Mouse (Mus musculus): ENCODE data around the gene Stra6l. TPM values are rescaled to one million over a fixed set of nuclear protein-coding genes. Genes with fewer than 3 reads are reported as not detected.

Gene Stra6l
- polyA plus RNA-seq, 1 experiment from 2014 or later = 0.11 TPM

GRCm38 (mm10) chr4:45896425-45897081 is 48.1 kb downstream of the Stra6l start:
- WGBS = 10% methylated on average over 16 of the region's 16 CpGs
- H3K27me3 ChIP-seq (ENCODE audit: control insufficient read depth, insufficient read depth, low read length) = no peaks in the 10 kb centered on the region; the same call in 1 of the 2 replicates
- no peak for ATAC-seq (ENCODE audit: insufficient number of reproducible peaks, insufficient read depth, low FRiP score, low read depth)
- no peak overlapping the region for H3K9ac ChIP-seq (ENCODE audit: low read length)
- no peak overlapping the region for H3K27ac ChIP-seq (replicated peaks in 1 of 2; ENCODE audit: control insufficient read depth in 1 of 2, insufficient read depth in 1 of 2, low read depth in 2 of 2, low read length in 2 of 2)
- no peaks in the 10 kb centered on the region for H3K36me3 ChIP-seq (ENCODE audit: control insufficient read depth, insufficient read depth, low read length)
- no peaks in the 10 kb centered on the region; a peak in 1 of 4 replicates for H3K4me1 ChIP-seq (ENCODE audit: control insufficient read depth in 2 of 2, insufficient read depth in 2 of 2, low read length in 2 of 2)
- no peak overlapping the region for H3K4me2 ChIP-seq (ENCODE audit: low read length)
- H3K4me3 ChIP-seq (ENCODE audit: control insufficient read depth in 1 of 2, insufficient read depth in 1 of 2, low read depth in 1 of 2, low read length in 2 of 2) = no peak overlapping the region
- H3K9me3 ChIP-seq (ENCODE audit: control insufficient read depth, low read length) = no peaks in the 10 kb centered on the region

- H3K4me2 ChIP-seq (ENCODE audit: low read length) = no peak overlapping the region
- H3K27me3 ChIP-seq (ENCODE audit: control insufficient read depth, insufficient read depth, low read length) = no peaks in the 10 kb centered on the region; the same call in 1 of the 2 replicates
- ATAC-seq (ENCODE audit: insufficient number of reproducible peaks, insufficient read depth, low FRiP score, low read depth) = no peak
- H3K36me3 ChIP-seq (ENCODE audit: control insufficient read depth, insufficient read depth, low read length) = no peaks in the 10 kb centered on the region
- 53% methylated on average over 5 of the region's 5 CpGs for WGBS
- H3K4me1 ChIP-seq (ENCODE audit: control insufficient read depth in 2 of 2, insufficient read depth in 2 of 2, low read length in 2 of 2) = no peaks in the 10 kb centered on the region; a peak in 1 of 4 replicates
- no peak overlapping the region for H3K4me3 ChIP-seq (ENCODE audit: control insufficient read depth in 1 of 2, insufficient read depth in 1 of 2, low read depth in 1 of 2, low read length in 2 of 2)
- no peaks in the 10 kb centered on the region for H3K9me3 ChIP-seq (ENCODE audit: control insufficient read depth, low read length)
- no peak overlapping the region for H3K27ac ChIP-seq (replicated peaks in 1 of 2; ENCODE audit: control insufficient read depth in 1 of 2, insufficient read depth in 1 of 2, low read depth in 2 of 2, low read length in 2 of 2)
- H3K9ac ChIP-seq (ENCODE audit: low read length) = no peak overlapping the region
Observed at GRCm38 (mm10) chr4:45898413-45898812, 49.9 kb downstream of the Stra6l start.

GRCm38 (mm10) chr4:45909256-45909655 is 60.8 kb downstream of the Stra6l start:
- Histone ChIP-seq H3K27me3 (ENCODE audit: control insufficient read depth, insufficient read depth, low read length) (no peaks in the 10 kb centered on the region), H3K4me3 (ENCODE audit: control insufficient read depth in 1 of 2, insufficient read depth in 1 of 2, low read depth in 1 of 2, low read length in 2 of 2) (no peak overlapping the region), H3K27ac (replicated peaks in 1 of 2; ENCODE audit: control insufficient read depth in 1 of 2, insufficient read depth in 1 of 2, low read depth in 2 of 2, low read length in 2 of 2) (no peak overlapping the region), H3K36me3 (ENCODE audit: control insufficient read depth, insufficient read depth, low read length) (no peaks in the 10 kb centered on the region), H3K4me2 (ENCODE audit: low read length) (no peak overlapping the region), H3K4me1 (ENCODE audit: control insufficient read depth in 2 of 2, insufficient read depth in 2 of 2, low read length in 2 of 2) (no peaks in the 10 kb centered on the region), H3K9me3 (ENCODE audit: control insufficient read depth, low read length) (no peaks in the 10 kb centered on the region), H3K9ac (ENCODE audit: low read length) (no peak overlapping the region)
- WGBS = 85% methylated on average over 13 of the region's 13 CpGs
- no peak for ATAC-seq (ENCODE audit: insufficient number of reproducible peaks, insufficient read depth, low FRiP score, low read depth)

- H3K9me3 ChIP-seq (ENCODE audit: control insufficient read depth, low read length) = no peaks in the 10 kb centered on the region
- H3K27me3 ChIP-seq (ENCODE audit: control insufficient read depth, insufficient read depth, low read length) = no peaks in the 10 kb centered on the region
- no peak overlapping the region for H3K27ac ChIP-seq (replicated peaks in 1 of 2; ENCODE audit: control insufficient read depth in 1 of 2, insufficient read depth in 1 of 2, low read depth in 2 of 2, low read length in 2 of 2)
- H3K4me2 ChIP-seq (ENCODE audit: low read length) = no peak overlapping the region
- H3K4me1 ChIP-seq (ENCODE audit: control insufficient read depth in 2 of 2, insufficient read depth in 2 of 2, low read length in 2 of 2) = no peaks in the 10 kb centered on the region
- no peak overlapping the region for H3K9ac ChIP-seq (ENCODE audit: low read length)
- no peaks in the 10 kb centered on the region for H3K36me3 ChIP-seq (ENCODE audit: control insufficient read depth, insufficient read depth, low read length)
- H3K4me3 ChIP-seq (ENCODE audit: control insufficient read depth in 1 of 2, insufficient read depth in 1 of 2, low read depth in 1 of 2, low read length in 2 of 2) = no peak overlapping the region
- 58% methylated on average over 4 of the region's 4 CpGs for WGBS
- ATAC-seq (ENCODE audit: insufficient number of reproducible peaks, insufficient read depth, low FRiP score, low read depth) = no peak
Observed at GRCm38 (mm10) chr4:45909924-45910323, 61.5 kb downstream of the Stra6l start.

GRCm38 (mm10) chr4:45911256-45911655 is 62.8 kb downstream of the Stra6l start:
- Histone ChIP-seq H3K27ac (replicated peaks in 1 of 2; ENCODE audit: control insufficient read depth in 1 of 2, insufficient read depth in 1 of 2, low read depth in 2 of 2, low read length in 2 of 2) (no peak overlapping the region), H3K4me3 (ENCODE audit: control insufficient read depth in 1 of 2, insufficient read depth in 1 of 2, low read depth in 1 of 2, low read length in 2 of 2) (no peak overlapping the region), H3K4me2 (ENCODE audit: low read length) (no peak overlapping the region), H3K4me1 (ENCODE audit: control insufficient read depth in 2 of 2, insufficient read depth in 2 of 2, low read length in 2 of 2) (no peaks in the 10 kb centered on the region), H3K36me3 (ENCODE audit: control insufficient read depth, insufficient read depth, low read length) (no peaks in the 10 kb centered on the region), H3K27me3 (ENCODE audit: control insufficient read depth, insufficient read depth, low read length) (no peaks in the 10 kb centered on the region), H3K9me3 (ENCODE audit: control insufficient read depth, low read length) (no peaks in the 10 kb centered on the region), H3K9ac (ENCODE audit: low read length) (no peak overlapping the region)
- WGBS = 62% methylated on average over 5 of the region's 5 CpGs
- no peak for ATAC-seq (ENCODE audit: insufficient number of reproducible peaks, insufficient read depth, low FRiP score, low read depth)

- WGBS = 88% methylated on average over 4 of the region's 4 CpGs
Observed at GRCm38 (mm10) chr4:45911876-45912275, 63.4 kb downstream of the Stra6l start.

GRCm38 (mm10) chr4:45917091-45917490 is 68.6 kb downstream of the Stra6l start:
- H3K9ac ChIP-seq (ENCODE audit: low read length) = no peak overlapping the region
- no peak for ATAC-seq (ENCODE audit: insufficient number of reproducible peaks, insufficient read depth, low FRiP score, low read depth)
- no peaks in the 10 kb centered on the region for H3K27me3 ChIP-seq (ENCODE audit: control insufficient read depth, insufficient read depth, low read length)
- no peak overlapping the region for H3K4me3 ChIP-seq (ENCODE audit: control insufficient read depth in 1 of 2, insufficient read depth in 1 of 2, low read depth in 1 of 2, low read length in 2 of 2)
- no peaks in the 10 kb centered on the region; a peak in 1 of 4 replicates for H3K4me1 ChIP-seq (ENCODE audit: control insufficient read depth in 2 of 2, insufficient read depth in 2 of 2, low read length in 2 of 2)
- H3K36me3 ChIP-seq (ENCODE audit: control insufficient read depth, insufficient read depth, low read length) = no peaks in the 10 kb centered on the region
- H3K9me3 ChIP-seq (ENCODE audit: control insufficient read depth, low read length) = no peaks in the 10 kb centered on the region
- 0 out of 4 replicates have a peak overlapping the region, but pooled peaks of 1 of the 2 experiments have one; percentile 23 for H3K27ac ChIP-seq (replicated peaks in 1 of 2; ENCODE audit: control insufficient read depth in 1 of 2, insufficient read depth in 1 of 2, low read depth in 2 of 2, low read length in 2 of 2)
- WGBS = 44% methylated on average over 7 of the region's 7 CpGs
- H3K4me2 ChIP-seq (ENCODE audit: low read length) = no peak overlapping the region

More at GRCm38 (mm10) chr4:45911876-45912275, 63.4 kb downstream of the Stra6l start:
- no peak overlapping the region for H3K4me2 ChIP-seq (ENCODE audit: low read length)
- no peaks in the 10 kb centered on the region for H3K4me1 ChIP-seq (ENCODE audit: control insufficient read depth in 2 of 2, insufficient read depth in 2 of 2, low read length in 2 of 2)
- H3K27ac ChIP-seq (replicated peaks in 1 of 2; ENCODE audit: control insufficient read depth in 1 of 2, insufficient read depth in 1 of 2, low read depth in 2 of 2, low read length in 2 of 2) = no peak overlapping the region
- no peaks in the 10 kb centered on the region for H3K27me3 ChIP-seq (ENCODE audit: control insufficient read depth, insufficient read depth, low read length)
- H3K9me3 ChIP-seq (ENCODE audit: control insufficient read depth, low read length) = no peaks in the 10 kb centered on the region
- H3K4me3 ChIP-seq (ENCODE audit: control insufficient read depth in 1 of 2, insufficient read depth in 1 of 2, low read depth in 1 of 2, low read length in 2 of 2) = no peak overlapping the region
- H3K9ac ChIP-seq (ENCODE audit: low read length) = no peak overlapping the region
- no peak for ATAC-seq (ENCODE audit: insufficient number of reproducible peaks, insufficient read depth, low FRiP score, low read depth)
- no peaks in the 10 kb centered on the region for H3K36me3 ChIP-seq (ENCODE audit: control insufficient read depth, insufficient read depth, low read length)

Data from heart, embryonic 14.5 days (tissue).